Mouse (Mus musculus): ENCODE data around the gene Nudcd3.

DNA sequence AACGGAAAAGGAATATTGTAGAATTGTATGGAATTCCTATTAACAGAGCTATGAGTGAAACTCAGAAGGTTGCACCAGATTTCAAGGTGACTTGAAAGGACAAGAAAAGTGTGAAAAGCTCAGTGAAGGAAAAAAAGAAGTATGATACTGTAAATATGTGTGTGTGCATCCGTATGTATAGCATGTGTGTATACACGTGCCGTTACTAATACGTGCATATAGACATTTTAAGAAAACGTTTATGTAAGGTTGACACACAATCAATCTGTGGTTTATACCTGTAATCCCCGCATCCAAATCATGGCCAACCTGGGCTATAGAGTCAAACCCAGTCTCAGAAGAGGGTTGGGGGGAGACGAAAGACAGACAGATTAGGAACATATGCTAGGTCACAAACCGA, 355 bp upstream of the Nudcd3 start:
- TF ChIP-seq CTCF (IDR thresholded peaks at IDR 0.05; ENCODE audit: low read depth) = no peak
- no peak for TF ChIP-seq EP300 (IDR thresholded peaks at IDR 0.05; ENCODE audit: low read depth)

All from heart, postnatal 0 days (tissue).